Mouse (Mus musculus): ENCODE data around the gene Plcb4. TPM values are rescaled to one million over a fixed set of nuclear protein-coding genes. Genes with fewer than 3 reads are reported as not detected.

Gene Plcb4
- total and polyA plus RNA-seq, 2 experiments from 2014 or later, result 31.4 to 66.6 TPM

GRCm38 (mm10) chr2:135915928-135916327 lies 257.1 kb downstream of the Plcb4 start:
- H3K4me1 ChIP-seq (ENCODE audit: insufficient read depth, low read length), result no peaks in the 10 kb centered on the region
- H3K9ac ChIP-seq (replicated peaks; ENCODE audit: low read length, poor library complexity, severe bottlenecking), result no peak overlapping the region
- ATAC-seq (ENCODE audit: low FRiP score) (no peak), DNase-seq (ENCODE audit: low spot score) (no peak)
- no peak for TF ChIP-seq CTCF (IDR thresholded peaks at IDR 0.05)
- WGBS, result 51% methylated on average over 10 of the region's 10 CpGs
- no peak overlapping the region for H3K4me2 ChIP-seq (ENCODE audit: low read depth, low read length, poor library complexity, severe bottlenecking)
- H3K36me3 ChIP-seq (ENCODE audit: insufficient read depth, low read length), result no peaks in the 10 kb centered on the region
- H3K27ac ChIP-seq (ENCODE audit: low read depth, low read length), result no peak overlapping the region
- H3K9me3 ChIP-seq (ENCODE audit: low read length), result no peaks in the 10 kb centered on the region
- H3K4me3 ChIP-seq (ENCODE audit: low read depth, low read length), result no peak overlapping the region
- H3K27me3 ChIP-seq (ENCODE audit: insufficient read depth, low read length), result no peaks in the 10 kb centered on the region

GRCm38 (mm10) chr2:135917000-135917399 lies 258.2 kb downstream of the Plcb4 start:
- DNase-seq (ENCODE audit: low spot score), result no peak
- H3K27me3 ChIP-seq (ENCODE audit: insufficient read depth, low read length), result no peaks in the 10 kb centered on the region
- H3K4me1 ChIP-seq (ENCODE audit: insufficient read depth, low read length), result no peaks in the 10 kb centered on the region
- no peak overlapping the region for H3K4me3 ChIP-seq (ENCODE audit: low read depth, low read length)
- no peak for ATAC-seq (ENCODE audit: low FRiP score)
- H3K27ac ChIP-seq (ENCODE audit: low read depth, low read length), result no peak overlapping the region
- H3K9ac ChIP-seq (replicated peaks; ENCODE audit: low read length, poor library complexity, severe bottlenecking), result no peak overlapping the region
- 70% methylated on average over 3 of the region's 3 CpGs for WGBS
- no peaks in the 10 kb centered on the region for H3K9me3 ChIP-seq (ENCODE audit: low read length)
- no peak for TF ChIP-seq CTCF (IDR thresholded peaks at IDR 0.05)
- no peaks in the 10 kb centered on the region for H3K36me3 ChIP-seq (ENCODE audit: insufficient read depth, low read length)
- H3K4me2 ChIP-seq (ENCODE audit: low read depth, low read length, poor library complexity, severe bottlenecking), result no peak overlapping the region

- ATAC-seq (ENCODE audit: low FRiP score) (no peak), DNase-seq (ENCODE audit: low spot score) (no peak)
- Histone ChIP-seq H3K4me2 (ENCODE audit: low read depth, low read length, poor library complexity, severe bottlenecking) (no peak overlapping the region), H3K9ac (replicated peaks; ENCODE audit: low read length, poor library complexity, severe bottlenecking) (no peak overlapping the region), H3K36me3 (ENCODE audit: insufficient read depth, low read length) (no peaks in the 10 kb centered on the region), H3K4me1 (ENCODE audit: insufficient read depth, low read length) (no peaks in the 10 kb centered on the region), H3K9me3 (ENCODE audit: low read length) (no peaks in the 10 kb centered on the region), H3K27ac (ENCODE audit: low read depth, low read length) (no peak overlapping the region), H3K4me3 (ENCODE audit: low read depth, low read length) (no peak overlapping the region), H3K27me3 (ENCODE audit: insufficient read depth, low read length) (no peaks in the 10 kb centered on the region)
- no peak for TF ChIP-seq CTCF (IDR thresholded peaks at IDR 0.05)
- 82% methylated on average over 5 of the region's 5 CpGs for WGBS
Measured at GRCm38 (mm10) chr2:135918116-135918515, 259.3 kb downstream of the Plcb4 start.

GRCm38 (mm10) chr2:135919641-135920040 lies 260.8 kb downstream of the Plcb4 start:
- no peaks in the 10 kb centered on the region for H3K4me1 ChIP-seq (ENCODE audit: insufficient read depth, low read length)
- H3K4me3 ChIP-seq (ENCODE audit: low read depth, low read length), result no peak overlapping the region
- H3K9me3 ChIP-seq (ENCODE audit: low read length), result no peaks in the 10 kb centered on the region
- H3K9ac ChIP-seq (replicated peaks; ENCODE audit: low read length, poor library complexity, severe bottlenecking), result no peak overlapping the region
- H3K36me3 ChIP-seq (ENCODE audit: insufficient read depth, low read length), result no peaks in the 10 kb centered on the region
- WGBS, result 76% methylated on average over 6 of the region's 6 CpGs
- H3K27me3 ChIP-seq (ENCODE audit: insufficient read depth, low read length), result no peaks in the 10 kb centered on the region
- ATAC-seq (ENCODE audit: low FRiP score) (no peak), DNase-seq (ENCODE audit: low spot score) (no peak)
- no peak for TF ChIP-seq CTCF (IDR thresholded peaks at IDR 0.05)
- no peak overlapping the region for H3K4me2 ChIP-seq (ENCODE audit: low read depth, low read length, poor library complexity, severe bottlenecking)
- no peak overlapping the region for H3K27ac ChIP-seq (ENCODE audit: low read depth, low read length)

- 79% methylated on average over 8 of the region's 8 CpGs for WGBS
- H3K9me3 ChIP-seq (ENCODE audit: low read length), result no peaks in the 10 kb centered on the region
- ATAC-seq (ENCODE audit: low FRiP score) (peak; percentile 44; the same call in 1 of the 2 replicates), DNase-seq (ENCODE audit: low spot score) (peak; percentile 83)
- TF ChIP-seq CTCF (IDR thresholded peaks at IDR 0.05), result peak; percentile 85
- no peak overlapping the region for H3K4me2 ChIP-seq (ENCODE audit: low read depth, low read length, poor library complexity, severe bottlenecking)
- H3K36me3 ChIP-seq (ENCODE audit: insufficient read depth, low read length), result no peaks in the 10 kb centered on the region
- H3K9ac ChIP-seq (replicated peaks; ENCODE audit: low read length, poor library complexity, severe bottlenecking), result no peak overlapping the region
- no peaks in the 10 kb centered on the region for H3K4me1 ChIP-seq (ENCODE audit: insufficient read depth, low read length)
- H3K4me3 ChIP-seq (ENCODE audit: low read depth, low read length), result no peak overlapping the region
- H3K27ac ChIP-seq (ENCODE audit: low read depth, low read length), result no peak overlapping the region
- no peaks in the 10 kb centered on the region for H3K27me3 ChIP-seq (ENCODE audit: insufficient read depth, low read length)
Measured at GRCm38 (mm10) chr2:135926660-135927343, 268.0 kb downstream of the Plcb4 start.

GRCm38 (mm10) chr2:135929021-135929720 lies 270.4 kb downstream of the Plcb4 start:
- ATAC-seq (ENCODE audit: low FRiP score) (no peak), DNase-seq (ENCODE audit: low spot score) (no peak)
- Histone ChIP-seq H3K4me2 (ENCODE audit: low read depth, low read length, poor library complexity, severe bottlenecking) (no peak overlapping the region), H3K27ac (ENCODE audit: low read depth, low read length) (no peak overlapping the region), H3K9ac (replicated peaks; ENCODE audit: low read length, poor library complexity, severe bottlenecking) (no peak overlapping the region), H3K4me3 (ENCODE audit: low read depth, low read length) (no peak overlapping the region), H3K9me3 (ENCODE audit: low read length) (no peaks in the 10 kb centered on the region), H3K4me1 (ENCODE audit: insufficient read depth, low read length) (no peaks in the 10 kb centered on the region), H3K36me3 (ENCODE audit: insufficient read depth, low read length) (0 out of 2 replicates have a peak, but pooled peaks cover 6% of the 10 kb centered on the region), H3K27me3 (ENCODE audit: insufficient read depth, low read length) (no peaks in the 10 kb centered on the region)
- no peak for TF ChIP-seq CTCF (IDR thresholded peaks at IDR 0.05)
- 75% methylated on average over 9 of the region's 9 CpGs for WGBS
